Mouse (Mus musculus) 3T3-L1 (cell line): ENCODE measurements around the gene Chn2.
A peak's percentile ranks its signal among the peaks of the same experiment; 100 is the strongest.

ENCODE experiments used
- DNase-seq: peaks from one replicate; pipeline ENCODE4 v3.0.0-alpha.2; 2015; ENCODE audit warnings: low read depth, low spot score

The Chn2 gene

DNA sequence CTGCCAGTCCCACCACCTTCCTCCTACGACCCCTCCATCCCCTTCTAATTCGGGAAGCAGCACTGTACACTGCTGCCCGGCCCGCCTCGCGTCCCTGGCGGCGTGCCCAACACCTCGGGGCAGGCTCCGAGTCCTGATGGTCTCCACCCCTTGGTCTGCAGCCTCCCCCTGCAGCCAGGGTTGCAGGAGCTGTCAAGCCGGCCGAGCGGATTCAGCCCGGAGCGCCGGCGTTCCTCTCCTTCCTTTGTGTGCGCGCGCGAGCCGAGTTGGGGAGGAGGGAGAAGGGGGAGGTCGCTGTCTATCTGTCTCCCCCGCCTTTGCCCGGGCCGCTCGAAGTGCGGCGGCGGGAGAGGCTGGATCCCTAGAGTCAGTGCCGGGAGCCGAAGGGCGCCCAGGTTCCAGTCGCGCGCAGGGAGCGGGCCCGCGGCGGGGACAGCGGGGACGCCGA, at the start of gene Chn2:
TSS of gene Chn2 (plus strand) at position 198 of the 448 bp plus-strand sequence.
- no peak for DNase-seq

GRCm38 (mm10) chr6:53992386-53992785, 47.0 kb upstream of the Chn2 start:
- no peak for DNase-seq

- DNase-seq, result peak; percentile 40
These were observed 43.8 kb upstream of the Chn2 start for GRCm38 (mm10) chr6:53995519-53995918.

- no peak for DNase-seq
These were observed 43.0 kb upstream of the Chn2 start for GRCm38 (mm10) chr6:53996226-53996955.

GRCm38 (mm10) chr6:54005302-54005701, 34.1 kb upstream of the Chn2 start:
- no peak for DNase-seq

- DNase-seq, result no peak
These were observed 30.8 kb upstream of the Chn2 start for GRCm38 (mm10) chr6:54008448-54009120.

GRCm38 (mm10) chr6:54009293-54009692, 30.1 kb upstream of the Chn2 start:
- DNase-seq, result no peak

DNA sequence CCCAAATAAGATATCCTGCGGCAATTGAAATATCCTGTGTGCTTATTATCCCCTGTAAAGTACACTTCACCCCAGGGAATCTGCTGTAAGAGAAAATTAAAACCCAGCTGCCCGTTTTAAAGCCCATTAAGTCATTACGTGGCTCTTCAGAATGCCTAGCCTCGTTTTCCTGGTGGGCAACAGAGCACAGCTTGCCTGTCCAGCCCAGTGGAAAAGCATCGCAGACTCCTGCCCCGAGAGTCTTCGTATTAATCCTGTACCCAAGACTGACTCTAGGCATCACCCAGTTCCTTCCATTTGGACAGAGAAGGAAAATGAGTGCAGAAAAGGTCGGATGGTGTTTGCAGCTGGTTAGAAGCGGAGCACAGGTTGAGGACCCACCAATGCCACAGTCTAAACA, 29.0 kb upstream of the Chn2 start:
- no peak for DNase-seq

DNA sequence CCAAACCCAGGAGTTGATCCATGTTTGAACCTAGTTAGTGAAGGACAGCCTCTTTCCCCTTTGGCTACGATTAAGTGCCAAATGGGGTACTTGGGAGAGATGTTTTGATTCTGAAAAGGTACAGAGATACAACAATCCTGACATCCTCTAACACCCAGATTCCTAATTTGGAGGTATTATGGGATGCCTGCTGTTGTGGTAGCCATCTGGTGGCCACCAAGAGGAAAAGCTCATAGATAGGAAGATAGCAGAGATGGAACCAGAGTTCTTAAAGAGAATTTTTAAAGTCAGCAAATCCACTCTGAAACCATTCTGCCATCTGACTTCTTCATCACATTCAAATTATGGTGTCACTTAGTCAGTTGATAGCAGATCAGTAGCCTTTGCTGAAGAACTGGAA, 27.2 kb upstream of the Chn2 start:
- DNase-seq, result no peak

DNA sequence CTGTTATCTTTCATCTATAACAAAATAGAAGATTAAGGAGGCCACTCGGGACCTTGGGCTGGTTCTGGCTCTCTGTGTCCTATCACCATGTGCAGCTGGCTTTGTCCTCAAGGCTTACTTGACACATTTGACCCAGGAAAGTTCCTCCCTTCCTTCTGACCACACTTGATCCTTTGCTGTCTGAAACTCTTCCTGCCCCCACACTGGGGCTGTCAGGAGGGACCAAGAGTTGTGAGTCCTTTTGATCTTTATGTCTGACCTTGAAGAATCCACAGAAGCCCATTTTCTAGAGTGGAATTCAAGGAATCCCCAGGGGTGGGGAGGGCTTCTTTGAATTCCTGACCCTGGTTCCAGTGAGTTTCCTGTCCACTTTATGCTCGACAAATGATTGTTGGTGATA, 21.3 kb upstream of the Chn2 start:
- no peak for DNase-seq

- DNase-seq, result no peak
These were observed 20.5 kb upstream of the Chn2 start for GRCm38 (mm10) chr6:54018861-54019260.

GRCm38 (mm10) chr6:54021123-54021789, 18.1 kb upstream of the Chn2 start:
- no peak for DNase-seq

DNA sequence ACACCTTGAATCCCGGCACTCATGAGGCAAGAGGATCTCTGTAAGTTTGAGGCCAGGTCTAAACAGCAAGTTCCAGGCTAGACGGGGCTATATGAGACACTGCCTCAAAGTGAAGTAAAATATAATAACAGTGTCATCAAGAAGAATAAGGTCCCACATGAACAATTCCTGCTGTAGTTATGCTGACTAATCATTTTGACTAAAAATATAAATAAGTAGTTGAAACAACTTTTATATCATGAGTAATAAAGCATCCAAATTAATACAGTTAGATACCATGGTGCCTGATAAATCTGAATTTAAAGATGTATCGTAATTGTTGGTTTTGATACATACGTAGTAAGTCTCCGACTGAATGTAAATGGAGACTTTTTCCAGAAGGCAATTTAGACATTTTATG, 15.5 kb upstream of the Chn2 start:
- no peak for DNase-seq

- DNase-seq, result no peak
These were observed 10.6 kb upstream of the Chn2 start for GRCm38 (mm10) chr6:54028706-54029105.

- DNase-seq, result no peak
These were observed 9.0 kb upstream of the Chn2 start for GRCm38 (mm10) chr6:54030351-54030750.

DNA sequence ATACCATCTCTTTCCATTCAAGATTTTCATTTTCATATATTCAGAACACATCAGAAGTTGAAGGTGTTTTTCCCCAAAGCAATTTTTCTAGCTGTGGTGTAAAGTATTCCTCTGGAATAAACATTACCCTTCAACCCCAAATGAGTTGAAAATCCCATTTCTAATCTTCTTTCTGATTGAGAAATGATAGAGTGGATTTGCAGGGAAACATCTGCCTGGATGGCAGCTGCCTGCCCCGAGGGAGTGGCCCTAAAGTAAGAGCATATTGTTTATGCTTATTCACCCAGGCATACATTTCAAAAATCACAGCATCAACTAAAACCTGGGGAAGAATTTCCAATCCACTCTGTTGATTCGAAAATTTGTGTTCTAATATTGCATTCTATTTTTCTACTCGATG, 8.6 kb upstream of the Chn2 start:
- DNase-seq, result no peak

GRCm38 (mm10) chr6:54034471-54034870, 4.9 kb upstream of the Chn2 start:
- peak; percentile 63 for DNase-seq

DNA sequence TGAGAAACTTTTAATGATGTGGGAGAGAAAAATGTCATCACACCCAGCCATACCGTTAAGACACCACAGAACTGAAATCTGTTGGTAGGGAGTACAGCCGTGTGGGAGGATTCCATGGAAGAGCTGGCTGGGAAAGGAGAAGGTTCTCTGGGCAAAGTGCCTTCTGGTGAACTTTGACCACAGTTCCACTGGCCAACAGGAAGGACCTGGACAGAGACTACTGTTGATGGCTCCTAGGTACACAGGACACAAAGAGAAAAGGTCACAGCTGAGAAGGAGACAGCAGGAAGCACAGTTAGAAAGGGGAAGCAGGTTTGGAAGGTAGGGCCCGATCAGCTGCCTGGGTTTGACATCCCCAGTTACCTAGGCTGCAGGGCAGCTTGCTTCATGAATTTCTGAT, 3.8 kb upstream of the Chn2 start:
- DNase-seq, result no peak

DNA sequence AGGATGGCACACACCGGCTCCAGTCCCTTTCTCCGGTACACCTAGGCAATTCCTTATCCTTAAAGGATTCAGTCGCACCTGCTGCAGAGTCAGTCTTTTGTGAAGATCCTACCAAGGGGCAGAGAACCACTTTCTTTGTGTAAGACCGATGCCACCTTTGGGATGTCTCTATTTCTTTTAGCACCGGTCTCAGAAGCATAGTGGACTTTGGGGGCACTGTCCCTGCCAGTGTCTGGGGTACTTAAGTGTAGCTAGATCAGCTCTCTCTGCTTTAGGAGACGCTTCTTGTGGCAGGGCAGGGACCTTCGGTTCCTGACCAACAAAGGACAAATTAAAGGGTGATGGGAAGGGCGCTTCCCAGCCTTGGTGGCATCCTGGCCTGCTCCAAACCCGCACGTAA, 488 bp upstream of the Chn2 start:
- no peak for DNase-seq

GRCm38 (mm10) chr6:54039805-54040447, 572 bp downstream of the Chn2 start:
- DNase-seq, result no peak

- no peak for DNase-seq
These were observed 1.1 kb downstream of the Chn2 start for GRCm38 (mm10) chr6:54040448-54040844.

DNA sequence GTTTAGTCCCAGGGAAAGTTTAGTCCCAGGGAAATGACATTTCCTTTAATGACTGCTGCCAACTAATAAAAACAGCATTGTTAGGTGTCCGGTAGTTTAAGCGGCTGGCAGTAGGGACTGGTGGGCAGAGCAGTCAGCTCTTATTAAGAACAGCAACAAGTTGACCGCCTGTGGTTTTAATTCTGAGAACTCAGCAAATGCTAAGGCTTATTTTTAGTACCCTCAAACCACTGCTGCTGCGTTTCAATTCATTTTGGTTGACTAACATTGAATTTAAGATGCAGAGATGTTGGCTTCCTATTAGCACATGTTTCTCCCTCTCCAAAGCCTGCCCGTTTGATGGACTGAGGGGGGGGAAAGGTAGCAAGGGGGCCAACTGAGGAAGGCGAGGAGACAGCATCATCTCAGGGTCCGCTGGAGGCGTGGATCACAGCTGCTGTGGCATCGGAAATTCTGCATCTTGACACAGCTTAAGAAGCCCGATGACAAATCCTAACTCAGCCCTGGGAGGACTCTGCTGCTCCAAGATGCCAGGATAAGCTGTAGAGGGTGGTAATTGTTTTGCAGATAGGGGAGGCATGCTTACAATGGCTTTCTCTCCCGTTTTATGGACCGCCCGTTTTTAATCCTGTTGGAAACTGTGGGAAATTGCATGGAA, 2.2 kb downstream of the Chn2 start:
- DNase-seq, result no peak
